Mouse (Mus musculus) kidney, adult 2 months (tissue): ENCODE measurements around the gene Cltc. TPM values are rescaled to one million over a fixed set of nuclear protein-coding genes. Genes with fewer than 3 reads are reported as not detected.

Source experiments
- DNase-seq: peaks from one replicate; pipeline ENCODE4 v3.0.0; 2021
- H3K27ac ChIP-seq: fragments of 200-500 bp; 2 replicates; pipeline ENCODE4 v1.5.1; 2012; ENCODE audit warnings: low read depth, low read length, control low read depth, inconsistent platforms; ENCODE audit not compliant: insufficient read depth
- H3K27me3 ChIP-seq: fragments of 200-500 bp; replicated peaks from 2 replicates; pipeline ENCODE4 v1.6.1; 2012; ENCODE audit warnings: mild to moderate bottlenecking, moderate library complexity, low read length, inconsistent platforms; ENCODE audit not compliant: control insufficient read depth, insufficient read depth
- H3K36me3 ChIP-seq: fragments of 200-500 bp; 2 replicates; pipeline ENCODE4 v1.6.1; 2012; ENCODE audit warnings: mild to moderate bottlenecking, moderate library complexity, low read length, inconsistent platforms; ENCODE audit not compliant: control insufficient read depth, insufficient read depth
- H3K4me1 ChIP-seq: fragments of 200-500 bp; 2 replicates; pipeline ENCODE4 v1.6.1; 2011; ENCODE audit warnings: low read length; ENCODE audit not compliant: control insufficient read depth, insufficient read depth
- H3K4me3 ChIP-seq: fragments of 200-500 bp; 2 replicates; pipeline ENCODE4 v1.5.1; 2011; ENCODE audit warnings: mild to moderate bottlenecking, low read depth, low read length, control low read depth; ENCODE audit not compliant: insufficient read depth
- CTCF ChIP-seq: fragments of 200-500 bp; conservative IDR thresholded peaks from 2 replicates; pipeline ENCODE4 v1.5.1; 2011; ENCODE audit warnings: low read depth, mild to moderate bottlenecking, control low read depth, low read length, moderate library complexity, mixed read lengths; ENCODE audit not compliant: insufficient read depth, insufficient read length
- POLR2A ChIP-seq: fragments of 200-500 bp; IDR thresholded peaks from one replicate; pipeline ENCODE4 v1.6.1; 2011; ENCODE audit warnings: low read depth, low read length, control low read depth
- WGBS: fragments of 180-500 bp; shearing (Covaris S2); methylation state at CpG from one replicate; pipeline ENCODE4 v1.1.7; 2018; 5-methylcytosine and 5-hydroxymethylcytosine counted together
- polyA plus RNA-seq: library from polyadenylated mRNA; depleted of rRNA; stranded (reverse); fragments of >200 nt; gene quantifications from 2 replicates; pipeline ENCODE4 v1.2.3, GENCODE M21; 2012

The Cltc gene
- polyA plus RNA-seq, 1 experiment = 107 TPM

DNA sequence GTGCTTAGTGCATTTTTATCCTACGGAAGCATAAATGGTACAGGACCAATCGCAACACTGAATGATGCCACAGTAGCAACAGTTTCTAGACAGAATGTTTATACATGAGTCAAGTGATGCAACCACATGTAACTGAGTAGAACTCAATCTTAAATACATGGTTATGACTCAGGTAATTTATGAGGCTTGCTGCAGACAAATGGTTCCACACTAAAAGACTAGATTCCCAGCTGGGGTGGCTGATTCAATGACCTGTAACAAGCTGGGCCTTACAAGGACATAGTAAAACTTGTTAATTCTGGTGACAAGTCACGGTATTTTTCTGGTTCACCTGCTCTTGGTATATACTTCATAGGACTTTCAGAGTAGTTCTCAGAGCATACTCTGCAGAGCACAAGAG lies 65.9 kb downstream of the Cltc start:
- Histone ChIP-seq H3K27ac (peak overlapping the region; percentile 31; the same call in 1 of the 2 replicates), H3K4me3 (no peak overlapping the region), H3K4me1 (peaks cover 8% of the 10 kb centered on the region; the same call in 1 of the 2 replicates), H3K27me3 (no peaks in the 10 kb centered on the region), H3K36me3 (peaks cover 5% of the 10 kb centered on the region)
- 47% methylated on average over 3 of the region's 3 CpGs for WGBS
- no peak for TF ChIP-seq POLR2A
- TF ChIP-seq CTCF = no peak
- no peak for DNase-seq

- peak overlapping the region; percentile 50; the same call in 1 of the 2 replicates for H3K27ac ChIP-seq
- WGBS = 64% methylated on average over 3 of the region's 3 CpGs
These were observed 67.0 kb downstream of the Cltc start for GRCm38 (mm10) chr11:86690383-86690782.

GRCm38 (mm10) chr11:86685366-86685765 lies 72.0 kb downstream of the Cltc start:
- Histone ChIP-seq H3K27ac (no peak overlapping the region), H3K4me1 (peaks cover 3% of the 10 kb centered on the region; the same call in 1 of the 2 replicates), H3K27me3 (no peaks in the 10 kb centered on the region), H3K36me3 (no peaks in the 10 kb centered on the region; the same call in 1 of the 2 replicates), H3K4me3 (no peak overlapping the region)
- TF ChIP-seq POLR2A = no peak
- WGBS = 85% methylated on average over 1 of the region's 1 CpGs
- DNase-seq = no peak

More at GRCm38 (mm10) chr11:86690383-86690782, 67.0 kb downstream of the Cltc start:
- Histone ChIP-seq H3K36me3 (peaks cover 5% of the 10 kb centered on the region), H3K27me3 (no peaks in the 10 kb centered on the region), H3K4me1 (peaks cover 8% of the 10 kb centered on the region; the same call in 1 of the 2 replicates), H3K4me3 (no peak overlapping the region)
- DNase-seq = no peak
- no peak for TF ChIP-seq POLR2A
- TF ChIP-seq CTCF = no peak

DNA sequence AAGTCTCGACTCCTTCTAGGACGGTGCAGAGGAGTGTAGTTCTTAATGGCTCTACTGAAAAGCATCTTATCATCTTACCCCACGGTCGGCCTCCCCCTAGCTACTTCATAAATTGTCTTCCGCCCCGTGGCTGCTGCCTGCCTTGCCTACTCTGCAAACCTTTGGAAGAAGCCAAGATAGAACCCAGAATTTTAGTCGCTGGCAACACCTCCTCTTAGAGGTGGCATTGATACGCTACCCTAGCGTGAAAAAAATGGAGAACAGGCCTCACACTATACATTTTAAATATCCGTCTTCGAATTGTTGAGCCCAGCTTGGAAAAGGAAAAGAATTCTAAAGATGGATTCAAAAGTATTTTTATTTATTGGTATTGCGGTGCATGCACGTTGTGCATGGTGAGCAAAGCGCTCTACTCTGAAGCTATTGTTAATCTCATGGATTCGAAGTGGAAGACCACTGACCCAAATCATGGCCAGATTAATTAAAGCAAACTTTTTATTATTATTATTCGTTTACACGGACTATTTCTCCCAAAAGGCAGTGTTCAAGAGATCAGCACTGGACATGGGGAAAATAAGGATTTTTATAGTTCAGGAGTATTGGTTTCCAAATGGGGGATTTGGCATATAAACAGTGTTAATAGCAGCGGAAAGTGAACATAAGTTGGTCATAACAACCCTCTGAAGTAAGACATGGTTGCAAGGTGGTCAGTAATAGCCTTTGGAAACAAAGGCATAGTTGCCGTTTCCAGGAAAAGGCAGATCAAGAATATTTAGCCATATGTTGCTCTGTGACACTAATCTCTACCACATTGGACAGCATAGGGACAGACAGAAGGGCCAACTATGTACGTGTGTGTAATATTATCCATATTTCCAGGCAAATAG lies 73.0 kb downstream of the Cltc start:
- 4% methylated on average over 20 of the region's 20 CpGs for WGBS

GRCm38 (mm10) chr11:86683395-86684125 lies 73.8 kb downstream of the Cltc start, which contains the start of the genes Vmp1 and Ptrh2:
Gene Vmp1 (minus strand): TSS chr11:86683836.
Gene Ptrh2 (plus strand): TSS chr11:86683985.
- peak; percentile 96 for DNase-seq
- Histone ChIP-seq H3K4me1 (peaks cover 5% of the 10 kb centered on the region), H3K36me3 (no peaks in the 10 kb centered on the region), H3K27ac (peak within 1 kb of the TSS; percentile 81), H3K27me3 (no peaks in the 10 kb centered on the region), H3K4me3 (peak within 1 kb of the TSS; percentile 98)
- TF ChIP-seq CTCF (no peak), POLR2A (peak; percentile 51)
- WGBS = under 1% methylated on average over 56 of the region's 56 CpGs

More for the DNA sequence above, 73.0 kb downstream of the Cltc start:
- Histone ChIP-seq H3K27ac (peak overlapping the region; percentile 17), H3K36me3 (no peaks in the 10 kb centered on the region), H3K4me1 (peaks cover under 1% of the 10 kb centered on the region; the same call in 1 of the 2 replicates), H3K4me3 (peak overlapping the region; percentile 98), H3K27me3 (no peaks in the 10 kb centered on the region)
- no peak for TF ChIP-seq POLR2A
- TF ChIP-seq CTCF = no peak
- DNase-seq = no peak

DNA sequence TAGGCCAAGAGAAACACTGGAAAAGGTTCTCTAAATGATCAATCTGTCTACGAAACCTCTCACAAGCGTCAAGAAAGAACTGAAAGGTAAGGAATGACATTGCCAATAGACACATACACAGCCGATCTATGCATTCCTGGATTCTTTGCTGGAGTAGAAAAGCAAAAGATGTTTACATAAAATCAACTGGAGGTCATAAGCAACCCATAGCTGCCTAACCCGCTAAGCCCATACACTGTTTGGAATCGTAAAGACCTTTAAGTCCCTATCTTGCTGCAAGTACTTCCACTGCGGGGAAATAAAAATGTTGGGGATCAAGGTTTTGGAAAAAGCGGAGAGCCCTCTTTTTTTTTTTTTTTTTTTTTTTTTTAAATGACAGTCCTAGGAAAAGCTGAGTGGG lies 74.5 kb downstream of the Cltc start:
- DNase-seq = no peak
- no peak overlapping the region for H3K27ac ChIP-seq
- peaks cover 6% of the 10 kb centered on the region for H3K4me1 ChIP-seq
- no peaks in the 10 kb centered on the region for H3K27me3 ChIP-seq
- TF ChIP-seq POLR2A (no peak), CTCF (no peak)
- H3K36me3 ChIP-seq = no peaks in the 10 kb centered on the region
- H3K4me3 ChIP-seq = peak overlapping the region; percentile 98
- 20% methylated on average over 7 of the region's 7 CpGs for WGBS

DNA sequence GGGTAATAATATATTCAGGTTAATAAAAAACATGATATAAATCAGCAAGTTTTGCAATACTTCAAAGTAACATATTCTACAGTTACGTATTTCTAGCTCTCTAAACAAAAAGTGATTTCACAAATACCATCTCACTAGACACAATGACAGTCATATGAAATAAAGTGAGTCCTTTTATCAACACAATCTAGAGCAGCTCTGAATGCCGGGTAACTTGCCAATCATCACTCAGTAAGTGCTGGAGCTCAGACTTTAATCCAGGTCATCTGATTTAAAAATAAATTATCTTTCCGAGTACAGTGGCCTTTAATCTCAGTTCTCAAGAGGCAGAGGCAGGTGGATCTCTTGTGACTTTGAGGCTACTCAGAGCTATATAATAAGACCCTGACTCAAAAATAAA lies 75.9 kb downstream of the Cltc start:
- no peak for TF ChIP-seq POLR2A
- TF ChIP-seq CTCF = no peak
- Histone ChIP-seq H3K4me1 (peaks cover 6% of the 10 kb centered on the region), H3K36me3 (no peaks in the 10 kb centered on the region), H3K27me3 (no peaks in the 10 kb centered on the region), H3K4me3 (no peak overlapping the region), H3K27ac (no peak overlapping the region)
- DNase-seq = no peak
- WGBS = 44% methylated on average over 3 of the region's 3 CpGs
